Mouse (Mus musculus): ENCODE measurements around the gene Itpk1. TPM values are rescaled to one million over a fixed set of nuclear protein-coding genes. Genes with fewer than 3 reads are reported as not detected.

Itpk1 gene
- polyA plus RNA-seq, 1 experiment from 2014 or later, result 38.7 TPM

DNA sequence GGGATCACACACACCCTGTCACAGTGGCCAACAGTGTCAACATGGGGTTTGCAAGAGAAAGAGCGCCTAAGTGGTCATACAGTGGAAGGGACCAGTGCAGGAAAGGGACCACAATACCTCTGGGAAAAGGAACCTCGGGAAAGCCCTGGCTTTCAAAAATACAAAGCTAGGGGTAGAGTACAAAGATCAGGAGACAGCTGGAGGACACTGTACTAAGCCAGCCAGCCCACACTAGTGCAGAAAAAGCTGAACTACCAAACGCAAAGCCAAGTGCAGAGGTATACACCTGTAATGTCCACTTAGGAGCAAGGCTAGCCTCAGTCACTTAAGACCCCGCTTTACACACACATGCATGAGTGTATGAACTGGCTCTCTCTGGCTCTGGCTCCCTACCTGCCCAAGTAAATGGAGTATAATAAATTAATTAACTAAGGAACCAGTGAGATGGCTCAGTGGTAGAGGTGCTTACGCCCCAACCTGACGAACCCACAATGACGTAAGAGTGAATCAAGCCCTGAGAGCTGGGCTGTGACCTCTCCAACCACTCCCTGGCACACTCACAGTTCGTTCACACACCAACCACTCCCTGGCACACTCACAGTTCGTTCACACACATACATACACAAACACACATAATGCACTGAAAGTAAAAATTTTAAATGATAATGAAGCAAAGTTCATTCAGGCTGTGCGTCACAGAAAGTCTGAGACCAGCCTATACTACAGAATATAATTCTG, 39.1 kb downstream of the Itpk1 start:
- Histone ChIP-seq H3K4me3 (no peak overlapping the region), H3K4me2 (no peak overlapping the region), H3K36me3 (no peaks in the 10 kb centered on the region), H3K27me3 (no peaks in the 10 kb centered on the region), H3K27ac (replicated peaks) (no peak overlapping the region), H3K9me3 (no peaks in the 10 kb centered on the region), H3K4me1 (replicated peaks) (peaks cover 4% of the 10 kb centered on the region; the same call in 1 of the 2 replicates), H3K9ac (no peak overlapping the region)
- no peak for ATAC-seq (ENCODE audit: low FRiP score, low read depth)
- WGBS, result 92% methylated on average over 10 of the region's 10 CpGs

DNA sequence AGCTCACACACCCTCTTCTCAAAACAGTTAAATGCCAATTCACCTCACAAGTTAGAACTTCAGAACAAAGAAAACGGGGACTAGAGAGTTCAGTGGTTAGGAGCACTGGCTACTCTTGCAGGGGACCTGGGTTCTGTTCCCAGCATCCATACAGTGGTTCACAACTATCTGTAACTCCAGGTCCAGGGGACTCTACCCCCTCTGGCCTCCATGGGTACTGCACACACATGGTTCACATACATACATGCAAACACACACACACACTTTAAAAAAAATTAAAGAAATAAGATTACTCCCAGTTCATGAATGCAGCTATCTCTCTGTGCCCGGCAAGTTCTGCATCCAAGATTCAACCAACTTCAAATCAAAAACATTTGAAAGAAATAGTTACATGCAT, 40.7 kb downstream of the Itpk1 start:
- Histone ChIP-seq H3K4me2 (no peak overlapping the region), H3K4me1 (replicated peaks) (no peaks in the 10 kb centered on the region), H3K36me3 (no peaks in the 10 kb centered on the region), H3K27ac (replicated peaks) (no peak overlapping the region), H3K4me3 (no peak overlapping the region), H3K9me3 (no peaks in the 10 kb centered on the region), H3K27me3 (no peaks in the 10 kb centered on the region), H3K9ac (no peak overlapping the region)
- WGBS, result 97% methylated on average over 2 of the region's 2 CpGs
- no peak for ATAC-seq (ENCODE audit: low FRiP score, low read depth)

DNA sequence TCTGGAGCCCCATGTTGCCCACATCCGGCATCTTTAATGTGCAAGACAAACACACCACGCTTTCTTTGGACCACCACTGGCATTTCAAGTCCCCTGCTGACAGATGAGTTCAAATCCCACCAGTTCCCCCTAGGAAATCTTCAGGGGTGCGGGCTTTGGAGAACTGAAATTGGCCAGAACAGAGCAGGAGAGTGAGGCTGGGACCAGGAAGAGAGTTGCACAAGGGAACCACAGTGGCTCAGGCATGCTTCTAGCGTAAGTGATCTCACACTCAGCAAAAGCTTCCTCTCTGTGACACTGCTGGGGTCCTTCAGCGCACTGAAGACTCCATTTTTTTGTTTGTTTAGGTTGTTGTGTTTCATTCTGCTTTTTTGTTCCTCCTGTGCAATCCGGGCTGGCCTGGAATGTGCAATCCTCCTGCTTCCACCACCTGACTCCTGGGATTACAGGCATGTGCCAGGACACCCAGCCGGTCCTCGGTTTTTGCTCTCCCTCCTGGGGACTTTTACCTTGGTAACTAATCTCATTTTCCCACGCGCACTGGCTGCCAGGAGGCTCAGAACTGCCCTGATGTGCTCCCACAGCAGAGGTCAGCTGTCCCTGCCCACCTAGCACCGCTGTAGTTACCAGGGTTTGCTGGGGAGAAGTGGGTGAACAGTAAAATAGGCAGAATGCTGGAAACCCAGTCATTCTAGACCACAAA, 41.2 kb downstream of the Itpk1 start:
- H3K27me3 ChIP-seq, result no peaks in the 10 kb centered on the region
- H3K9me3 ChIP-seq, result no peaks in the 10 kb centered on the region
- 0 out of 2 replicates have a peak, but pooled peaks have one; percentile 25 for ATAC-seq (ENCODE audit: low FRiP score, low read depth)
- no peaks in the 10 kb centered on the region for H3K36me3 ChIP-seq
- H3K4me2 ChIP-seq, result no peak overlapping the region
- H3K9ac ChIP-seq, result no peak overlapping the region
- no peaks in the 10 kb centered on the region for H3K4me1 ChIP-seq (replicated peaks)
- H3K27ac ChIP-seq (replicated peaks), result no peak overlapping the region
- no peak overlapping the region for H3K4me3 ChIP-seq
- WGBS, result 81% methylated on average over 11 of the region's 11 CpGs

DNA sequence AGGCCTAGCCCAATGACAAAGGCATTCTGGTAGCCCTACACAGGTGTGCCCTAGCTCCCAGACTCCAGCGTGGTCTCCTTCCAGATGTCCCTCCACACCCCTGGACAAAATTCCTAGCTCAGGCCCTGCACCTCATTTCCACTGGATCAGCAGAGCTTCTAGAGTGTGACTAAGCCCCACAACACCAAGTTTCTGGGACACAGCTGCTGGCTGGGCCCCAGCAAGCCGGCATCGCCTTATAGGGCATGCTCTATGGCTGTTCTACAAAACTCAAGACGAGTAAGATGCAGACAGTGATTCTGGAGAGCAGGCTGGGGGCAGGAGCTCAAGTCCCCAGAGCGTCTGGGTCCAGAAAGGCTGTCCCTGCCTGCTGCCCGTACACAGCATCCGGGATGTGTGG, 43.0 kb downstream of the Itpk1 start:
- Histone ChIP-seq H3K4me3 (no peak overlapping the region), H3K4me1 (replicated peaks) (no peaks in the 10 kb centered on the region; the same call in 1 of the 2 replicates), H3K36me3 (no peaks in the 10 kb centered on the region), H3K9me3 (no peaks in the 10 kb centered on the region), H3K4me2 (no peak overlapping the region), H3K27ac (replicated peaks) (no peak overlapping the region), H3K9ac (no peak overlapping the region), H3K27me3 (no peaks in the 10 kb centered on the region)
- WGBS, result 72% methylated on average over 7 of the region's 7 CpGs
- no peak for ATAC-seq (ENCODE audit: low FRiP score, low read depth)

DNA sequence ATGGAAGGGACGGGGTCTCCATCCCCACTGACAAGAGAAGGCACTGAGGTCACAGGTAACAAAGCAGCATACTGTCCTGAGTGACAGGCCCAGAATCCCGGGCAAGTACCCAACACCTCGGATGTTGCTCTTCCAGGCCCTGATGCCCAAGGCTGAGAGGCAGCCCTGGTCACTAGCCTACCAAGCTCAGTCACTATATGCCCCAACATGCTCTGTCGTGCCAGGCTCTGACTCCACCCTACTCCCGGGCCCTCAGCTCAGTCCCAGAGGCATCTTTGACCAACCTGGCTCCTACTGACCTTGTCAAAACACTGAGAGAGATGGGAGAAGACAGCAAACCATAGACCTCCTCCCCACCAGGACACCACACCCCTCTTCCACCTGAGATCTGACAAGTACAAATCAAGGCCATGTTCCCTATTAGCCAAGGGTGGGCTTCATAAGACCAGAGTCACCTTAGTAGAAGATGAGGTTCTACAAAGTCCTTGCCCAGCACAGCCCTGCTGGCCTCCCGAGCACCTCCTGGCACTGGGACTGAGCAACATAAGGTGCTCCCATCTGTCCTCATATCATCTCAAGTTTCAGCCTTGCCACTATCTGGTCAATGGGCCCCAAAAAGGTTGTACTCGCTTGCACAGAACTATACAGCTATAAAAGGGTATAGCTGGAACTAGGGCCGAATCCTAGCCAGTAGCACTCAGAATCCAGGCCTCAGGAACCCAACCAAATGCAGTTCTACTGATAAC, 43.7 kb downstream of the Itpk1 start:
- H3K27me3 ChIP-seq, result no peaks in the 10 kb centered on the region
- H3K36me3 ChIP-seq, result no peaks in the 10 kb centered on the region
- H3K4me2 ChIP-seq, result no peak overlapping the region
- H3K4me3 ChIP-seq, result no peak overlapping the region
- no peak overlapping the region for H3K9ac ChIP-seq
- no peaks in the 10 kb centered on the region for H3K9me3 ChIP-seq
- no peaks in the 10 kb centered on the region; the same call in 1 of the 2 replicates for H3K4me1 ChIP-seq (replicated peaks)
- H3K27ac ChIP-seq (replicated peaks), result no peak overlapping the region
- no peak for ATAC-seq (ENCODE audit: low FRiP score, low read depth)
- WGBS, result 89% methylated on average over 8 of the region's 8 CpGs

DNA sequence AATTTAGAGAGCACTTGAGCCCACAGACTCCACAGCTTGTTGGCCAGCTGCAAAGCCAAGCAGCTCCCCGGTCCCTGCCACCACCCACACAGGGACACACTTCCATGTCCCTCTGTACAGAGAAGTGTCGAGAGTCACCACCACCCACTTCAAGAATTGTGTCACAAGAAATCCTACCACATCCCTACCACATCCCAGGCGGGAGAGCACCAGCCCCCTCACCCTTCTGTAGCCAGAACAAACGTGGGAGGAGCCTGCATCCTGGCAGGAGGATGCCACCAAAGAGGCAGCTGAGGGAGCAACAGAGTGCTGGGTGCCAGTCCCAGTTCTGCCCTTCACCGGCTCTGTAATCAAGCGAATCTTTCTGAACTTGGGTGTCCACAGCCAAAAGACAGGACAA, 51.7 kb downstream of the Itpk1 start:
- Histone ChIP-seq H3K27ac (replicated peaks) (no peak overlapping the region), H3K9ac (no peak overlapping the region), H3K4me2 (no peak overlapping the region), H3K9me3 (no peaks in the 10 kb centered on the region), H3K27me3 (no peaks in the 10 kb centered on the region), H3K36me3 (no peaks in the 10 kb centered on the region), H3K4me1 (replicated peaks) (no peaks in the 10 kb centered on the region; the same call in none of the 2 replicates), H3K4me3 (no peak overlapping the region)
- WGBS, result 69% methylated on average over 6 of the region's 6 CpGs
- ATAC-seq (ENCODE audit: low FRiP score, low read depth), result no peak

DNA sequence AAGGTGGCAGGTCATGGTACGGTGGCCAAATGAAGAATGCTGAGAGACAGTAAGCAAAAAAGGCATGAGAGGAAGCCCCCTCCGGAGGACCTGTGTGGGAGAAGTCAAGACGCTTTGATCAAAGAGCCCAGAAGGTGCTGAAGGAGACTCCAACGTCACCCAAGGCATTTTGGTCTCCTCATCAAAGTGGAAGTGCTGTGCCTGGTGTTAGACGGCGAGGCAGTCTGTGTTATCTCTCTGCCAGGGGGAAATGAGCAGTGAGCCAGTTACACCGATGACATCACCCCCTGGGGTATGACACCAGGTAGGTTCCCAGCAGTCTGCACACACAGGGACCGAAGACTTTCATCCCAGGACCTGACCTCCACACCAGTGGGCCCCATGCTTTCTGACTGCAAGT, 52.3 kb downstream of the Itpk1 start:
- Histone ChIP-seq H3K4me1 (replicated peaks) (no peaks in the 10 kb centered on the region; the same call in none of the 2 replicates), H3K9ac (no peak overlapping the region), H3K4me2 (no peak overlapping the region), H3K9me3 (no peaks in the 10 kb centered on the region), H3K27ac (replicated peaks) (no peak overlapping the region), H3K36me3 (no peaks in the 10 kb centered on the region), H3K27me3 (no peaks in the 10 kb centered on the region), H3K4me3 (no peak overlapping the region)
- ATAC-seq (ENCODE audit: low FRiP score, low read depth), result no peak
- WGBS, result 83% methylated on average over 8 of the region's 8 CpGs

DNA sequence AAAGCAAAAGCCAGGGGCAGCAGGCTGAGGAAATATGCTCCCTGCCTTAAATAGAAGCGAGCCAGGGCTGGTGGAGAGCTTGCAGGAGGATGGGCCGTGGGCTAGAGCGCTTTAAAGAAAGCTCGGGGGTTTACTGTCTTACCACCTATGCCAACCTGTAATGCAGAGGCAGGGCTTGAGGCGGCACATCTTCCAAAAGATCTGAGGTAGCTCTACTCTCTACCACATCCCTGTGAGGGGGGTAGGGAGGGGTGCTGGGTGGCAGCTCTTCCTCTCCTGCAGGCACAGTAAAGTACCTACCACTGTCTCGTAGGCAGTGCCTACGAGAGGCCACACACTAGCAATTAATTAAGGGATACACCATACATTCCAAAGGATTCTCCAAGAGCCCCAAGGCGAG, 52.9 kb downstream of the Itpk1 start:
- no peaks in the 10 kb centered on the region; the same call in none of the 2 replicates for H3K4me1 ChIP-seq (replicated peaks)
- no peak for ATAC-seq (ENCODE audit: low FRiP score, low read depth)
- WGBS, result 71% methylated on average over 8 of the region's 8 CpGs
- H3K4me2 ChIP-seq, result no peak overlapping the region
- H3K9me3 ChIP-seq, result no peaks in the 10 kb centered on the region
- no peaks in the 10 kb centered on the region for H3K36me3 ChIP-seq
- H3K27me3 ChIP-seq, result no peaks in the 10 kb centered on the region
- H3K9ac ChIP-seq, result no peak overlapping the region
- no peak overlapping the region for H3K27ac ChIP-seq (replicated peaks)
- H3K4me3 ChIP-seq, result no peak overlapping the region

DNA sequence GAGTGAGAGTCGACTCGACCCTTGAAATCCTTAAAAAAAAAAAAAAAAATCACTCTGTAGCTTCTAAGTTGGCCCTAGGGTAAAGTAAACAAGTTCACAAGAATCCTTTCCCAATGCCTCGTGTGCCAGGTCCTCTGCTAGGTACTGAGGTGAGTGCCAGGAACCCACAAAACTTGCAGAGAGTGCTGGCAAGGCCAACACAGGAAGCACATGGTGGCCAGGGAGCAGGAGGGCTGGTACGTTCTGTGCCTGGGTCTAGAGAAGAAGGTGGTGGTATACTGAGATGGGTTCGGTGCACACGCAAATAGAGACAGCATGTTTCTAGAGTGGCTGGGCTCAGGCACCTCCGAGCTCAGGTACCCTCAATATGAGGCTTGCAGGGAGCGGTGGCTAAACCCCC, 53.3 kb downstream of the Itpk1 start:
- H3K27me3 ChIP-seq, result no peaks in the 10 kb centered on the region
- H3K9me3 ChIP-seq, result no peaks in the 10 kb centered on the region
- H3K4me1 ChIP-seq (replicated peaks), result no peaks in the 10 kb centered on the region; the same call in none of the 2 replicates
- H3K4me2 ChIP-seq, result no peak overlapping the region
- WGBS, result 84% methylated on average over 8 of the region's 8 CpGs
- H3K27ac ChIP-seq (replicated peaks), result no peak overlapping the region
- H3K4me3 ChIP-seq, result no peak overlapping the region
- ATAC-seq (ENCODE audit: low FRiP score, low read depth), result no peak
- H3K9ac ChIP-seq, result no peak overlapping the region
- H3K36me3 ChIP-seq, result no peaks in the 10 kb centered on the region

DNA sequence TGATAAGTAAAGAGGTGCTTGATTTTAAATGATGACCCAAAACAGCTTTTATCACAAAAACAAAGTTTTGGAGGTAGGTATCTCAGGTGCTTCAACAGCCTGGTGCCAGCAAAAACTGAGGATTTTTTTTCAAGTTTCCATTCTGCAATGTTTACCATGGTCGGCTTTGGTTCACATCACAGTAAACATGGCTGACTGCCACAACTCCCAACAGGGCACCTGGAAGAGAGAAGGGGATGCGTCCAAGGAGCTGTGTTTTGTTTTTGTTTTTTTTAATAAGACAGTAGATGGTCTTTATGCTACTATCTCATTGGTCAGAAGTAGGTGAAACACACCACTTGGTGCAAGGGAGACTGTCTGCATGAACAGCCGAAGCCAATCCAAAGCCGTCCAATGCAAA, 54.1 kb downstream of the Itpk1 start:
- Histone ChIP-seq H3K36me3 (no peaks in the 10 kb centered on the region), H3K4me2 (no peak overlapping the region), H3K4me1 (replicated peaks) (no peaks in the 10 kb centered on the region; the same call in none of the 2 replicates), H3K27me3 (no peaks in the 10 kb centered on the region), H3K4me3 (no peak overlapping the region), H3K9me3 (no peaks in the 10 kb centered on the region), H3K27ac (replicated peaks) (no peak overlapping the region), H3K9ac (no peak overlapping the region)
- no peak for ATAC-seq (ENCODE audit: low FRiP score, low read depth)
- 90% methylated on average over 4 of the region's 4 CpGs for WGBS

DNA sequence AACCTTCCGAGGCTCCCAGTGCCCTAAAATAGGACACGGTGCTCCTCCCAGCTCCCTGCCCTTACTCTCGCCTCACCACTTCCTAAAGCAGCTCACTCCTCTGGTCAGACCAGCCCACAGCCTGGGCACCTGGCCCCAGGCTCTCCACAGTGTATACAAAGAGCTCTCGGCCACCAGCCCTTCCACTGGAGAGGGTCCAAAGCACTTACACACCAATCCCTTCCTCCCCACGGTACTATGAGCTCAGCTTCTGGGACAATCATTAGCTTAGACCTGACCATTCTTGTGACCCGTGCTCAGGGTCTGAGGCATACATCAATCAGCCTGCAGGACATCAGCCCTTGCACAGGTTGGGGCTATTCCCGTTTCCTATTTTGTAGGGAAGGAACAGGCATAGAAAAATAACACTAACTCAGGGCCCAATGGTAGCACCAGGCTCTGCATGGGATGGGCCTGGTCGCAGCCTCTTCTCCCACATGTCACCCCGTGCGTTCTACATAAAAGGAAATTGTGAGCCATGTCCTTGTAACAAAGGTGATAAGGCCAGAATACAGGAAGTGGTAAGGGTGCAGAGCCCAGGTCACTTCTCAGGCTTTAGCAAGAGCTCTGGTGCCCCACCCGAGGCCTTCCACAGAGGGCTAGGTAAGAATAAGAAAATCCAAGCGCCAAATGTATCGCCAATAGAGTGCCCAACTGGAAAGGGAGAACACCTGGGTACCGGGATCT, 56.7 kb downstream of the Itpk1 start:
- Histone ChIP-seq H3K27me3 (no peaks in the 10 kb centered on the region), H3K4me3 (no peak overlapping the region), H3K4me1 (replicated peaks) (peaks cover 9% of the 10 kb centered on the region), H3K9ac (no peak overlapping the region), H3K9me3 (no peaks in the 10 kb centered on the region), H3K4me2 (no peak overlapping the region), H3K36me3 (no peaks in the 10 kb centered on the region), H3K27ac (replicated peaks) (no peak overlapping the region)
- WGBS, result 81% methylated on average over 14 of the region's 14 CpGs
- no peak for ATAC-seq (ENCODE audit: low FRiP score, low read depth)

All from hindbrain, embryonic 15.5 days (tissue).